Mouse (Mus musculus) olfactory bulb, adult 2 months (tissue): ENCODE data around the gene Snx10.

ENCODE experiments used
- CTCF ChIP-seq: fragments of 200-500 bp; IDR thresholded peaks from 2 replicates; pipeline ENCODE4 v1.5.1; 2012; ENCODE audit warnings: low read depth, mild to moderate bottlenecking, low read length, moderate library complexity; ENCODE audit not compliant: insufficient read depth
- POLR2A ChIP-seq: fragments of 200-500 bp; IDR thresholded peaks from 2 replicates; pipeline ENCODE4 v1.6.1; 2012; ENCODE audit warnings: mild to moderate bottlenecking, low read depth, low read length, moderate library complexity; ENCODE audit not compliant: insufficient read depth

DNA sequence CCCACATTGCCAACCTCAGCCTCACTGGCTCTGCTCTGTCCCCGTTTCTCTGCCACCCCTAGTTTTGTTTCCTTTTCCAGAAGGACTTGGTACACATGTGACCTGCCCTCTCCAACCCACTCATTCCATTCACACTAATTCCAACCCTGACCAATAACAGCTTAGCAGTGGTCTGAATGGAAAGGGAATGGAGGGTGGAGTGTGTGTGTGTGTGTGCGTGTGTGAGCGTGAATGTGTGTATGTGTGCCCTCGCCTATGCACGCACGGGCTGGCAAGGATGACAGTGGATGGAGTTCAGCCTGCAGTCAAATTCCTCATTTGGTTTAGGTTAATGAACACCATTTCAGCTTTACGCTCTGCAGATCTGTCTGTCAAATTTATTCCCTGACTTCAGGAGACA is 74.4 kb downstream of the Snx10 start:
- TF ChIP-seq POLR2A: no peak
- TF ChIP-seq CTCF: no peak
